Mouse (Mus musculus) embryonic stem cell, embryonic (primary cell): ENCODE data around the gene Ak8.

Experiments
- CTCF ChIA-PET, 4 experiments: fragments of 300-600 bp in 2 of 4; fragments of 350-600 bp in 2 of 4; sonication (Branson Sonifier 250); formaldehyde crosslinking; loops; one replicate each; lab custom pipeline; 2022; ENCODE audit warnings: inconsistent platforms in 2 of 4; lab: Charles Lee
- POLR2A ChIA-PET, 4 experiments: fragments of 300-600 bp in 2 of 4; fragments of 350-600 bp in 2 of 4; sonication (Branson Sonifier 250); formaldehyde crosslinking; loops; one replicate each; lab custom pipeline; 2022; ENCODE audit warnings: antibody characterized with exemption in 4 of 4, inconsistent platforms in 1 of 4; lab: Charles Lee

The Ak8 gene

DNA sequence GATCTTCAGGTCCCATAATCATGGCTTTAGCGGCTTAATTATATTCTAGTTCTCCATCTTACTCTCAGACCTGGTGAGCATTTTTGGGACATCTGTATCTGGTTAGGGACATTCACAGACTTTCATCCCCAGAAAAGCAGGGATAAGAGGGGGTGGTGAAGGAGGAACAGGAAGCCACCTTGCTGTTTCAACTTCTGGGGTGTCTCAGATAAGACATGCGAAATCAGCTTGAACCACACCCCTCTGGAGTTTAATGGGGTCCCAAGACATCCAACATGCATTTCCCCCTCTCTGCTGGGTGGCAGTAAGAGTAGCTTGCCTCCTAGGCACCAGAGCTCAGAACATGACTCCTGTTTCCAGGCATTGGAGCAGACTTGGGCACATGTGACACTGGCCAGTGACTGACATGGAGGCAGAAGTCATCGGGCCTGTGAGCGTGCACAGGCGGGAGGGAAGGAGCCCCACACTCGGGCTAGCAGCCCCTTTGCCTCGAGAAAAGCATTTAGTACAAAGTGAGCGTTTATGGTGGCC, 6.2 kb downstream of the Ak8 start:
- ChIA-PET POLR2A (no interaction called here), CTCF (no interaction called here)

GRCm38 (mm10) chr2:28706787-28707186, 6.8 kb downstream of the Ak8 start:
- ChIA-PET CTCF (no interaction called here), POLR2A (no interaction called here)

- POLR2A ChIA-PET: interaction anchor here in 2 of 4 experiments (0.7 to 1.5 kb wide), 3 partner anchors 9 to 14 kb away, joined by 3 to 4 read pairs (median 3); partner anchors contain the start of genes Ak8 (in 1 of the 2) and Spaca9 (in 1 of the 2)
Observed at GRCm38 (mm10) chr2:28713036-28713435, 13.1 kb downstream of the Ak8 start.

DNA sequence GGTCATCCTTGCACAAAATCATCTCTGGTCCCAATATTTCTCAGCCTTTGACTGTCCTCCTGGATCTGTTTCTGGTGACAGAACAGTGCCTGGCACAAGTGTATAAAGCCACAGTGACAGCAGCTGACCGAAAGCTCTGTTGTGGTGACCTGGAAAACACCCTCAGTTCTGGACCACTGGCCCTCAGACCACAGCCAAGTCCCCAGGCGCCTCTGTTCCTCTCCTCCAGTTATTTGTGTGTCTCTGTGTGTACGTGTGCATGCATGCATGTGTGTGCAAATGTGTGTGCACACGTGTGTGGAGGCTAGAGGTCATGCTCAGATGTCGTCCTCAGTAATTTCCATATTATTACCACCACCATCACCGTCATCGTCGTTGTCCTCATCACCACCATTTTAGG, 22.5 kb downstream of the Ak8 start:
- ChIA-PET CTCF (no interaction called here), POLR2A (no interaction called here)

More at GRCm38 (mm10) chr2:28713036-28713435, 13.1 kb downstream of the Ak8 start:
- CTCF ChIA-PET: interaction anchor here in 1 of 4 experiments (1.0 kb wide), 1 partner anchor 24 kb away, joined by 3 read pairs; no protein-coding TSS in a partner anchor

DNA sequence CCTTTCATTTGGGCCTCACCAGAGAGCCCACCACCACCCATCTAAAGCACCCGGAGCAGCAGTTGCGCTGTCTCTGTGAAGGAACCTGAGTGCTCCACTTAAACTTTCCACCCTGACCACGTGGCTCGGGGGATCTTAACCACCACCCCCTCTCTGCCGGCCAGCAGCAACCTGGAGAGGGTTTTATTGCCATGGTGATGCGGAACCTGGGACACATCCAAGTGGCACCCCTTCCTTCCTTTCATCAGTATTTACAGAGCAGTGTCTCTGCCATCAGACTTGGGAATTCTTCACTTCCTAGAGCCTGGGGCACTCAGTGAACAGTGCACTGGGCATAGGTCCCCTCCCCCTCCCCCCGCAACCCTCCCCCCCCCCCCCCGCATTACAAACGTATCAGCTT, 23.9 kb downstream of the Ak8 start:
- ChIA-PET CTCF (interaction anchor here in 2 of 4 experiments (0.6 to 1.1 kb wide), 2 partner anchors 13 to 108 kb away, joined by 3 read pairs; no protein-coding TSS in a partner anchor), POLR2A (interaction anchor here in 1 of 4 experiments (0.7 kb wide), 1 partner anchor 822 kb away, joined by 3 read pairs; no protein-coding TSS in a partner anchor)

DNA sequence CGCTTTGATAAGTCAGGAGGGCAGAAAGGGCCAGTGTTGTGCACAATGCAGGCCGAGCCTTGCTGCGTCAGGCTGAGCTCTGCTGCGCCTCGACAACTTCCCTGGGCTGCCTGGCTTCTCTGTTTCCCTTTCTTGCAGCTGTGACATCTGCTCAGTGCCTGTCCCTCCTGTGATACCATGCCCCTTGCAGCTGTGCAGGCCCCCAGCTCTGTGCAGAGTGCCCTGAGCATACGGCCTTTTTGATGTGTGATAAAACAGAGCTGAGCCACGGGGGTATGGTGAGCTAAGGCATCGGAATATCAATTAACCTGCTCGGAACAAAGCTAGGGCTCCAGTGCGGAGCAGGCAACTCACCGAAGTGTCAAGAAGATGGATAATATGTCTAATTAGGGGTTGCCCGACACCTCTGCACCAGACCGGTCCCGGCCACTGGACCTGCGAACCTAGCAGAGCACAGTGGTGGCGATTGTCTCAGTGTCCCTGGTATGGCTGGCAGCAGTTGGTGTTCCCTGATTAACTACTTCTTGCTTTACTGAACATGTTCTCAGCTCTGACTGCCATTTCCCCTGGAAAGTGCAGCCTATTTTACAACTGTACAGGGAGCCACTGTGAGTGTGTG, 27.9 kb downstream of the Ak8 start:
- POLR2A ChIA-PET: interaction anchor here in 1 of 4 experiments (1.5 kb wide), 1 partner anchor 13 kb away, joined by 4 read pairs; no protein-coding TSS in a partner anchor
- CTCF ChIA-PET: interaction anchor here in 3 of 4 experiments (0.6 to 1.1 kb wide), 5 partner anchors 21 to 250 kb away, joined by 3 to 5 read pairs (median 3); no protein-coding TSS in a partner anchor

DNA sequence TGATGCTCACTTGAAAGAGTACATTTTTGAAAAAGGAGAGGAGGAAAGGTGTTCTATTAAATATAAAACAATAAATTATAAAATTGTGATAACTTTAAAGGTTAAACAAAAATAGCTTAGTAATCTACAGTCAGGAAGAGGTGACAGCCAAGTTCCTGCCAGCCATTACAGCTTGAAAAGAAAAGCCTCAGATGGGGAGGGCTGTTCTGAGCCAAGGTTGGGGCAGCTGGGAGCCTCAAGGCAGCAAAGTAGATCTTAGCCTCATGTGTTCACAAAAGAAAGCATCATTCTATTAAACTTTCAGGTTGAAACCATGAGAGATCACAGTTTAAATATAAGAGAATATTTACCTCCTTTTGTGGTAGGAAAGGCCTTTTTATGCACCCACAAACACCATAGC, 30.7 kb downstream of the Ak8 start:
- POLR2A ChIA-PET: no interaction called here
- CTCF ChIA-PET: no interaction called here

DNA sequence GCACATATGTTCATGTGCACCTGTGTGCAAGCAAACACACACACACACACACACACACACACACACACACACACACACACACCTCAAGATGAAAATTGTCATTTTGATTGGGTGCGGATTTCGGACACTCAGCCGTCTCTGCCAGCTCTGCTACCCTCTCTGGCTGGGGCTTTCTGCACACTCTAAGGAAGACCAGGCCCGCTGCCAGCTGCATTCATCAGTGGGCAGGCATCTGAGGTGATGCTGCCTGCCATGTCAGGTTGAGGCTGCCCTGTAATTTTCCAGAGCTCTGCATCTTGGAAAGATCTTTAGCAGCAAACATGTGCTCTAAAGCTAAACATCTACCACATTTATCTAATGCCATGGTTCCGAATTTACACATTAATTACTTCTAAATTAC, 37.1 kb downstream of the Ak8 start:
- POLR2A ChIA-PET: interaction anchor here in 3 of 4 experiments (0.6 to 1.0 kb wide), 5 partner anchors 24 to 154 kb away, joined by 3 to 4 read pairs (median 3); partner anchors contain the start of genes Gtf3c5 (in 1 of the 3) and Spaca9 (in 1 of the 3)
- CTCF ChIA-PET: interaction anchor here in 3 of 4 experiments (0.6 to 0.8 kb wide), 3 partner anchors 10 to 362 kb away, joined by 3 read pairs; no protein-coding TSS in a partner anchor

DNA sequence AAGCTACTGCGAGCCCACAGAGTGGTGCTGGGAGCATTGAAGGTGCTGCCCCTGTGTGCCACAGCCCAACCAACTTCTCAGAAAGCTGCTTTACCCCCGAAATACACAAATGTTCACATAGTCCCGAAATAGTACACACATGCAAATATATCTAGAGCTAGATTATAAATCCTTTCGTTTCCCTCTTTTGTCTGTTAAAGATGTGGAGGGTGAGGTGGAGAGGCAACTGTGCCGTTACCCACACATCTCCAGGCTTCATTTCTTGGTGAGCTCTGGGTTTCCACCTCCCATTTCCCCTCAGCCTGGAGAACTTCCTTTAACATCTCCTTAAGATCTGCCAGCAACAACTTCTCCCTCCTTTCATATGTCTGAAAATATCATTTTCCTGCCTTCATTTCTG, 40.2 kb downstream of the Ak8 start:
- POLR2A ChIA-PET: no interaction called here
- CTCF ChIA-PET: interaction anchor here in 1 of 4 experiments (0.6 kb wide), 1 partner anchor 657 kb away, joined by 3 read pairs; no protein-coding TSS in a partner anchor

GRCm38 (mm10) chr2:28742701-28743100, 42.7 kb downstream of the Ak8 start:
- CTCF ChIA-PET: interaction anchor here in 2 of 4 experiments (0.5 to 1.3 kb wide), 3 partner anchors 13 to 255 kb away, joined by 3 to 7 read pairs (median 4); no protein-coding TSS in a partner anchor

DNA sequence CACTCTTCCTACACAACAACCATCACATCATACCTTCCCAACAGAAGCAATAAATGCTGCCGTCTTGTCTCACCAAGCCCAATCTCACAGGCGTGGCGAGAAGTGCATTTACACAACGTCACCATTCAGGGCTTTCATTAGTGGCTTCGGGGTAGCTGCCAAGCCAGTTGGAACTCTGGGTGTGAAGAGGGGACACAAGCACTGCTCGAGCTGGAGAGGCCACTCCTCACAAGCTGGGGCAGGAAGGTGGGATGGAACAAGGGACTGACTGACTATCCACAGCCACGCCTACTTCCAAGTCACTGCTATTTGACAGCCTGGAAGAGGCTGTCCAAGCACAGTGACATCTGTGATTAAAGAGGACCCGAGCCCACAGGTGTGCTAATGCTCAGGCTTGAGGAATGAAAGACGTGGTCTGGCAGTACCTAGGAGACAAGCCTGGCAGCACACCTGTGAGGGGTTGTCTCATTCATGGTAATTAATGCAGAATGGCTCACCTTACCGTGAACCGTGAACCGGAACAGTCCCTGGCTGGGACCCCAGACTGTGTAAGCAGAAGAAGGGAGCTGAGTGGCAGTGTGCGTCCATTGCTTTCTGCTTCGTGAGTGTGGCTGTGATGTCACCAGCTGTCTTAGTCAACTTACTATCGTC, 46.8 kb downstream of the Ak8 start:
- POLR2A ChIA-PET: interaction anchor here in 2 of 4 experiments (0.5 to 1.0 kb wide), 3 partner anchors 9 to 189 kb away, joined by 3 to 4 read pairs (median 4); no protein-coding TSS in a partner anchor
- CTCF ChIA-PET: interaction anchor here in 2 of 4 experiments (0.5 to 1.3 kb wide), 3 partner anchors 9 to 125 kb away, joined by 3 to 4 read pairs (median 3); partner anchors contain the start of gene Gfi1b (in 1 of the 2)

More at GRCm38 (mm10) chr2:28742701-28743100, 42.7 kb downstream of the Ak8 start:
- POLR2A ChIA-PET: no interaction called here

DNA sequence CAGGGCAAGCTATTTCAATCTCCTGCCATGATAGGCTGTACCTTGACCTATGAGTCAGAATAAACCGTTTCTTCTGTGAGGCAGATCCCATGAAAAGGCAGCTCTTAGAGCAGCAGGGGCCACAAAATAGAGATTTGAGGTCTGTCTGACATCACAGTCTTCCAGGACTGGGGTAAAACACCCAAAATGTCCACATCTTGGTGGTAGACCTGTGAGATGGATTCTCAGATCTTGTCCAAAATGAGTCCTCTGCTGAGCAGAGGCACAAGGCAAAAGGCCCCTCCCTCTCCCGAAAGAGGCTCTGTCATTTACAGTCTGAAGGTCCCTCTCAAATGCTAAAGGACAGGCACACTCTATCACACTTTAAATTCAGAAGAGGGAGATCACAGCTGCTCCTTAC, 47.7 kb downstream of the Ak8 start:
- CTCF ChIA-PET: interaction anchor here in 2 of 4 experiments (0.5 to 1.3 kb wide), 3 partner anchors 8 to 126 kb away, joined by 3 to 4 read pairs (median 3); partner anchors contain the start of gene Gfi1b (in 1 of the 2)
- POLR2A ChIA-PET: interaction anchor here in 1 of 4 experiments (1.0 kb wide), 1 partner anchor 8 kb away, joined by 3 read pairs; no protein-coding TSS in a partner anchor

- POLR2A ChIA-PET: interaction anchor here in 2 of 4 experiments (0.7 to 1.4 kb wide), 4 partner anchors 48 to 165 kb away, joined by 3 read pairs; no protein-coding TSS in a partner anchor
- CTCF ChIA-PET: interaction anchor here in 3 of 4 experiments (0.7 to 2.6 kb wide), 10 partner anchors 8 to 531 kb away, joined by 3 to 10 read pairs (median 4); no protein-coding TSS in a partner anchor
Observed at GRCm38 (mm10) chr2:28751186-28751585, 51.2 kb downstream of the Ak8 start.

- ChIA-PET CTCF (interaction anchor here in 3 of 4 experiments (0.7 to 2.6 kb wide), 9 partner anchors 8 to 531 kb away, joined by 3 to 10 read pairs (median 3); no protein-coding TSS in a partner anchor), POLR2A (interaction anchor here in 2 of 4 experiments (0.7 to 1.7 kb wide), 5 partner anchors 48 to 164 kb away, joined by 3 read pairs; no protein-coding TSS in a partner anchor)
Observed at GRCm38 (mm10) chr2:28751658-28752057, 51.7 kb downstream of the Ak8 start.

DNA sequence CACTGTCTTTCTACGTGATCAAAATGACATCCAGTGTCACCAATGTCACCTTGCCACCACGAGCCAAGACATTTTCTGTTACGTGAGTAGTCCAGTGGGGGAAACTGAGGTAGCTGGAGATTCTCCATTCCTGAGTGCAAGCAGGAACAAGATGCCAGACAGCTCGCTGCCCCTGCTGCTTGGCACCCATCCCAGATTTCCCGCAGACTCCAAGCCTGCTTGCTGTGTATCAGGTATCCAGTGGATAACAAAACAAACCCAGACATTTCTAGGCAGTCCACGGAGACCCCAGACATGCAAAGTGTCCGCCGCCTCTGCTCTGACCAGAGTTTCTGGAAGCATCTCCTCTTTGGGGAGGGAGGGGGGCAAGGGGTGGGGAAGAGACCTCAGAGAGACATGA, 52.4 kb downstream of the Ak8 start:
- CTCF ChIA-PET: interaction anchor here in 2 of 4 experiments (0.8 to 2.0 kb wide), 3 partner anchors 171 to 300 kb away, joined by 3 to 6 read pairs (median 4); no protein-coding TSS in a partner anchor
- POLR2A ChIA-PET: interaction anchor here in 2 of 4 experiments (0.7 to 1.7 kb wide), 4 partner anchors 47 to 106 kb away, joined by 3 to 4 read pairs (median 3); no protein-coding TSS in a partner anchor

GRCm38 (mm10) chr2:28755451-28755850, 55.5 kb downstream of the Ak8 start:
- ChIA-PET CTCF (interaction anchor here (0.6 to 4.5 kb wide), 62 partner anchors 9 to 311 kb away, joined by 3 to 29 read pairs (median 4); partner anchors contain the start of genes Ak8 (in 1 of the 4), Cfap77 (in 1 of the 4), Ddx31 (in 1 of the 4) and Gtf3c4 (in 1 of the 4)), POLR2A (interaction anchor here in 3 of 4 experiments (0.9 to 2.5 kb wide), 6 partner anchors 21 to 305 kb away, joined by 3 to 6 read pairs (median 4); partner anchors contain the start of genes Ddx31 (in 1 of the 3), Gtf3c4 (in 1 of the 3), Tsc1 (in 1 of the 3) and Ttf1 (in 1 of the 3))

DNA sequence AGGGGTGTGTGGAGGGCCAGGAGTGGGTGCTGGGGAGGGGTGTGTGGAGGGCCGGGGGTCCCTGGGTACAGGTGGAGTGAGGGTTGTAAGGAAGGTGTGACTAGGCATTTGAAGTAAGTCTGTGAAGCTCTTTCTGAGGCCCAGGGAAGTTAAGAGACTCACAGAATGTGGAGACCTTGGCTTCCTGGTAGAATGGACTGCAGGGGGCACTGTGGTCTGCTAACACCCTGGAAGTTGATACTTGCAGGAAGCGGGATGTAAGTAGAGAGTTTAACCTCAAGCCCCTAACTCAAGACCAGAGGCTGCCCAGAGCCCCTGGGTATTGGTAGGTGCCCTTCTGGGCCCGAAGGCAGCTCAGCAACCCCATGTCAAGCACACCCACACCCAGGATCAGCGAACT, 56.2 kb downstream of the Ak8 start:
- POLR2A ChIA-PET: interaction anchor here in 3 of 4 experiments (0.7 to 2.5 kb wide), 8 partner anchors 8 to 304 kb away, joined by 3 to 6 read pairs (median 3); partner anchors contain the start of genes Ddx31 (in 1 of the 3), Gtf3c4 (in 1 of the 3), Tsc1 (in 1 of the 3) and Ttf1 (in 1 of the 3)

More for the DNA sequence above, 56.2 kb downstream of the Ak8 start:
- CTCF ChIA-PET: interaction anchor here (0.6 to 4.5 kb wide), 51 partner anchors 8 to 759 kb away, joined by 3 to 29 read pairs (median 4); partner anchors contain the start of genes Ak8 (in 1 of the 4), Cfap77 (in 1 of the 4), Spaca9 (in 1 of the 4) and Tsc1 (in 1 of the 4)
